Mouse (Mus musculus): ENCODE measurements at regions not wholly inside any gene's neighbourhood (a gene's known extent, or its start where the extent isn't known, plus 50 kb on each side); places are given as distances from the start of the nearest gene placed in this dataset.
A peak's percentile ranks its signal among the peaks of the same experiment; 100 is the strongest.

GRCm38 (mm10) chr4:84019500-84020255, 494.3 kb downstream of the Ccdc171 start:
- ATAC-seq (replicated peaks in 1 of 2; ENCODE audit: insufficient read depth in 1 of 2, low FRiP score in 2 of 2, low TSS enrichment in 1 of 2, low read depth in 1 of 2, poor library complexity in 2 of 2, severe bottlenecking in 2 of 2): no peak

GRCm38 (mm10) chr4:84020692-84021091, 495.3 kb downstream of the Ccdc171 start:
- no peak for ATAC-seq (replicated peaks in 1 of 2; ENCODE audit: insufficient read depth in 1 of 2, low FRiP score in 2 of 2, low TSS enrichment in 1 of 2, low read depth in 1 of 2, poor library complexity in 2 of 2, severe bottlenecking in 2 of 2)

GRCm38 (mm10) chr4:84022323-84022722, 497.0 kb downstream of the Ccdc171 start:
- ATAC-seq (replicated peaks in 1 of 2; ENCODE audit: insufficient read depth in 1 of 2, low FRiP score in 2 of 2, low TSS enrichment in 1 of 2, low read depth in 1 of 2, poor library complexity in 2 of 2, severe bottlenecking in 2 of 2): peak; percentile 82 to 83

GRCm38 (mm10) chr4:84026144-84026543, 500.8 kb downstream of the Ccdc171 start:
- no peak for ATAC-seq (replicated peaks in 1 of 2; ENCODE audit: insufficient read depth in 1 of 2, low FRiP score in 2 of 2, low TSS enrichment in 1 of 2, low read depth in 1 of 2, poor library complexity in 2 of 2, severe bottlenecking in 2 of 2)

GRCm38 (mm10) chr4:84028120-84028519, 502.8 kb downstream of the Ccdc171 start:
- ATAC-seq (replicated peaks in 1 of 2; ENCODE audit: insufficient read depth in 1 of 2, low FRiP score in 2 of 2, low TSS enrichment in 1 of 2, low read depth in 1 of 2, poor library complexity in 2 of 2, severe bottlenecking in 2 of 2): no peak

- no peak for ATAC-seq (replicated peaks in 1 of 2; ENCODE audit: insufficient read depth in 1 of 2, low FRiP score in 2 of 2, low TSS enrichment in 1 of 2, low read depth in 1 of 2, poor library complexity in 2 of 2, severe bottlenecking in 2 of 2)
These were observed 505.6 kb downstream of the Ccdc171 start for GRCm38 (mm10) chr4:84030916-84031315.

GRCm38 (mm10) chr4:84032505-84032904, 507.2 kb downstream of the Ccdc171 start:
- ATAC-seq (replicated peaks in 1 of 2; ENCODE audit: insufficient read depth in 1 of 2, low FRiP score in 2 of 2, low TSS enrichment in 1 of 2, low read depth in 1 of 2, poor library complexity in 2 of 2, severe bottlenecking in 2 of 2): no peak

GRCm38 (mm10) chr4:84035347-84035746, 510.0 kb downstream of the Ccdc171 start:
- ATAC-seq (replicated peaks in 1 of 2; ENCODE audit: insufficient read depth in 1 of 2, low FRiP score in 2 of 2, low TSS enrichment in 1 of 2, low read depth in 1 of 2, poor library complexity in 2 of 2, severe bottlenecking in 2 of 2): no peak

- peak in 1 of 2 experiments; percentile 29; a peak in 1 of 4 replicates for ATAC-seq (replicated peaks in 1 of 2; ENCODE audit: insufficient read depth in 1 of 2, low FRiP score in 2 of 2, low TSS enrichment in 1 of 2, low read depth in 1 of 2, poor library complexity in 2 of 2, severe bottlenecking in 2 of 2)
These were observed 512.2 kb downstream of the Ccdc171 start for GRCm38 (mm10) chr4:84037535-84037934.

- no peak for ATAC-seq (replicated peaks in 1 of 2; ENCODE audit: insufficient read depth in 1 of 2, low FRiP score in 2 of 2, low TSS enrichment in 1 of 2, low read depth in 1 of 2, poor library complexity in 2 of 2, severe bottlenecking in 2 of 2)
These were observed 524.9 kb downstream of the Ccdc171 start for GRCm38 (mm10) chr4:84050243-84050642.

- no peak for ATAC-seq (replicated peaks in 1 of 2; ENCODE audit: insufficient read depth in 1 of 2, low FRiP score in 2 of 2, low TSS enrichment in 1 of 2, low read depth in 1 of 2, poor library complexity in 2 of 2, severe bottlenecking in 2 of 2)
These were observed 531.6 kb downstream of the Ccdc171 start for GRCm38 (mm10) chr4:84056863-84057502.

GRCm38 (mm10) chr4:84060187-84060586, 534.8 kb downstream of the Ccdc171 start:
- ATAC-seq (replicated peaks in 1 of 2; ENCODE audit: insufficient read depth in 1 of 2, low FRiP score in 2 of 2, low TSS enrichment in 1 of 2, low read depth in 1 of 2, poor library complexity in 2 of 2, severe bottlenecking in 2 of 2): peak; percentile 40 to 47; a peak in 3 of 4 replicates

- ATAC-seq (replicated peaks in 1 of 2; ENCODE audit: insufficient read depth in 1 of 2, low FRiP score in 2 of 2, low TSS enrichment in 1 of 2, low read depth in 1 of 2, poor library complexity in 2 of 2, severe bottlenecking in 2 of 2): no peak
These were observed 538.4 kb downstream of the Ccdc171 start for GRCm38 (mm10) chr4:84063755-84064154.

GRCm38 (mm10) chr4:84064614-84065456, 539.5 kb downstream of the Ccdc171 start:
- peak; percentile 44 to 72; a peak in 2 of 4 replicates for ATAC-seq (replicated peaks in 1 of 2; ENCODE audit: insufficient read depth in 1 of 2, low FRiP score in 2 of 2, low TSS enrichment in 1 of 2, low read depth in 1 of 2, poor library complexity in 2 of 2, severe bottlenecking in 2 of 2)

- ATAC-seq (replicated peaks in 1 of 2; ENCODE audit: insufficient read depth in 1 of 2, low FRiP score in 2 of 2, low TSS enrichment in 1 of 2, low read depth in 1 of 2, poor library complexity in 2 of 2, severe bottlenecking in 2 of 2): no peak
These were observed 540.2 kb downstream of the Ccdc171 start for GRCm38 (mm10) chr4:84065457-84066124.

GRCm38 (mm10) chr4:84067931-84068575, 542.7 kb downstream of the Ccdc171 start:
- no peak for ATAC-seq (replicated peaks in 1 of 2; ENCODE audit: insufficient read depth in 1 of 2, low FRiP score in 2 of 2, low TSS enrichment in 1 of 2, low read depth in 1 of 2, poor library complexity in 2 of 2, severe bottlenecking in 2 of 2)

Data from hematopoietic stem cell, adult 5-6 weeks (primary cell).